In the genomic region with DNA sequence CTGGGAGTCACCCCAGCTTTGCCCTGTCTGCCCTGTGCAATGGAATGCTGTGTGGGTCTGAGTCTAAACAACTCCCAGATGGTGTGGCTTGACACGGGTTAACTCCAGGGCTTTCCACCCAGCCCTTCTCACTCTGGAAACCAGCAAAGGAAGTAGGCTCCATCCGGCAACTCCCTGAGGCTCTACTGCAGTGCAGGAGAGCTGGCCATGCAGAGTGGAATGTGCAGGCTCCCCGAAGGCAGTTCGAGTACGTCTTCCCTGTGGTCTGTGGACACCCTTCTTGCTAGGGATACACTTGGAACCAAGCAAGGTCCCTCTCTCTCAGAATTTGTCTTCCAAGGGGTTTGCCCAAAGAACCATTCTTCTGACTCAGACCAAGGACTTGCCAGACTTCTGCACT, we compare ENCODE assay signal across 9 mouse cellular contexts.
DNase-seq lines count a peak whose midpoint lies in the region; ATAC-seq lines count a peak whose summit lies in the region.
"Had no signal": no experiment of that assay in that cellular context is flagged by ENCODE, and none has a peak within 500 bp of the region (broad histone marks: within the 10 kb centered on the region; RNA-seq: fewer than 3 reads in every experiment).

No protein-coding gene starts in this region.

- peak; percentile 54 to 65 for DNase-seq in kidney, postnatal 25 days
- no peak for DNase-seq in midbrain, embryonic 14.5 days
- no peak for DNase-seq in T-cell, adult 2 months (ENCODE audit: low spot score)
- no peak for DNase-seq in spleen, postnatal 10 days (ENCODE audit: low spot score in 2 of 2)
- no peak for DNase-seq in testis, postnatal 10 days (ENCODE audit: low spot score)

- 0 out of 2 replicates have a peak overlapping the region, but pooled peaks have one; percentile 8 for H3K9ac ChIP-seq in forebrain, embryonic 16.5 days (replicated peaks; ENCODE audit: low read depth, low read length)
- no peak overlapping the region for H3K9ac ChIP-seq in forebrain, embryonic 13.5 days
- H3K9ac ChIP-seq in heart, embryonic 12.5 days: peak overlapping the region; percentile 23; the same call in 1 of the 2 replicates
- H3K9ac ChIP-seq in midbrain, embryonic 14.5 days (replicated peaks; ENCODE audit: low read length): 0 out of 2 replicates have a peak overlapping the region, but pooled peaks have one; percentile 9

- H3K27ac ChIP-seq in forebrain, embryonic 16.5 days (ENCODE audit: low read length): no peak overlapping the region
- no peak overlapping the region for H3K27ac ChIP-seq in forebrain, embryonic 13.5 days
- peak overlapping the region; percentile 76 for H3K27ac ChIP-seq in heart, embryonic 12.5 days (ENCODE audit: poor library complexity, severe bottlenecking)
- H3K27ac ChIP-seq in midbrain, embryonic 14.5 days (replicated peaks; ENCODE audit: low read depth, low read length): peak overlapping the region; percentile 58

- no peaks in the 10 kb centered on the region for H3K27me3 ChIP-seq in forebrain, embryonic 16.5 days (replicated peaks; ENCODE audit: control insufficient read depth, insufficient read depth, low read length)
- H3K27me3 ChIP-seq in forebrain, embryonic 13.5 days: no peaks in the 10 kb centered on the region
- 0 out of 2 replicates have a peak, but pooled peaks cover 5% of the 10 kb centered on the region for H3K27me3 ChIP-seq in heart, embryonic 12.5 days (replicated peaks)
- H3K27me3 ChIP-seq in midbrain, embryonic 14.5 days (ENCODE audit: control insufficient read depth, insufficient read depth, low read length): no peaks in the 10 kb centered on the region

- H3K4me2 ChIP-seq in forebrain, embryonic 16.5 days (ENCODE audit: low read length): no peak overlapping the region
- no peak overlapping the region for H3K4me2 ChIP-seq in forebrain, embryonic 13.5 days
- H3K4me2 ChIP-seq in heart, embryonic 12.5 days: peak overlapping the region; percentile 27
- no peak overlapping the region for H3K4me2 ChIP-seq in midbrain, embryonic 14.5 days (ENCODE audit: low read length)

- peaks cover 33% of the 10 kb centered on the region for H3K36me3 ChIP-seq in forebrain, embryonic 16.5 days (ENCODE audit: control insufficient read depth, insufficient read depth)
- peaks cover 81% of the 10 kb centered on the region for H3K36me3 ChIP-seq in forebrain, embryonic 13.5 days (ENCODE audit: poor library complexity, severe bottlenecking)
- H3K36me3 ChIP-seq in heart, embryonic 12.5 days: peaks cover 41% of the 10 kb centered on the region
- peaks cover 59% of the 10 kb centered on the region for H3K36me3 ChIP-seq in midbrain, embryonic 14.5 days (ENCODE audit: control insufficient read depth, insufficient read depth, low read length)

- H3K4me1 ChIP-seq in forebrain, embryonic 16.5 days (replicated peaks; ENCODE audit: control insufficient read depth, insufficient read depth, low read length): peaks cover 22% of the 10 kb centered on the region
- H3K4me1 ChIP-seq in forebrain, embryonic 13.5 days: peaks cover 50% of the 10 kb centered on the region
- H3K4me1 ChIP-seq in heart, embryonic 12.5 days (replicated peaks): peaks cover 68% of the 10 kb centered on the region
- peaks cover 39% of the 10 kb centered on the region for H3K4me1 ChIP-seq in midbrain, embryonic 14.5 days (ENCODE audit: control insufficient read depth, insufficient read depth, low read length)

- H3K4me3 ChIP-seq in forebrain, embryonic 16.5 days (replicated peaks; ENCODE audit: low read length): no peak overlapping the region
- H3K4me3 ChIP-seq in forebrain, embryonic 13.5 days: no peak overlapping the region
- no peak overlapping the region for H3K4me3 ChIP-seq in heart, embryonic 12.5 days
- H3K4me3 ChIP-seq in midbrain, embryonic 14.5 days (replicated peaks; ENCODE audit: low read depth, low read length): no peak overlapping the region
- H3K4me3 ChIP-seq: erythroblast, embryonic 14.5 days had no signal

- H3K9me3 ChIP-seq in forebrain, embryonic 16.5 days (ENCODE audit: control insufficient read depth, low read length): no peaks in the 10 kb centered on the region
- no peaks in the 10 kb centered on the region for H3K9me3 ChIP-seq in forebrain, embryonic 13.5 days (replicated peaks)
- H3K9me3 ChIP-seq in heart, embryonic 12.5 days (replicated peaks): no peaks in the 10 kb centered on the region
- H3K9me3 ChIP-seq in midbrain, embryonic 14.5 days (ENCODE audit: control insufficient read depth, low read length): no peaks in the 10 kb centered on the region

- WGBS in forebrain, embryonic 16.5 days: 75% methylated on average over 5 of the region's 5 CpGs
- WGBS in forebrain, embryonic 13.5 days: 71% methylated on average over 5 of the region's 5 CpGs
- WGBS in heart, embryonic 12.5 days: 27% methylated on average over 5 of the region's 5 CpGs
- 48% methylated on average over 5 of the region's 5 CpGs for WGBS in midbrain, embryonic 14.5 days

- ATAC-seq in forebrain, embryonic 16.5 days: no peak
- no peak for ATAC-seq in forebrain, embryonic 13.5 days
- ATAC-seq in heart, embryonic 12.5 days (ENCODE audit: insufficient number of reproducible peaks, low FRiP score): peak; percentile 52
- no peak for ATAC-seq in midbrain, embryonic 14.5 days (ENCODE audit: low FRiP score, low TSS enrichment)

Comparison
In these comparisons a context has a peak if more than half of its experiments do, and no peak if none do; other contexts are left out.
1. H3K27ac ChIP-seq: peak in heart, embryonic 12.5 days (single experiment) and midbrain, embryonic 14.5 days (single experiment); none in forebrain, embryonic 16.5 days (single experiment) and forebrain, embryonic 13.5 days (single experiment).
2. DNase-seq: peak in kidney, postnatal 25 days (2 of 2); none in midbrain, embryonic 14.5 days (single experiment), T-cell, adult 2 months (single experiment), spleen, postnatal 10 days (0 of 2) and testis, postnatal 10 days (single experiment).